Mouse (Mus musculus) CD8-positive naive resting alpha-beta T cell, adult 2 months (primary cell): ENCODE measurements around the gene Nsd1.
"Not testable (repeated sequence)": the region's sequence is repeated elsewhere in the genome, so short reads cannot be mapped to it uniquely, and the experiment has no call there.

Experiments used
- DNase-seq, 2 experiments: peaks; one replicate each; pipeline ENCODE4 v3.0.0; 2022; ENCODE audit warnings: low read depth in 2 of 2, low spot score in 2 of 2

Nsd1 gene

DNA sequence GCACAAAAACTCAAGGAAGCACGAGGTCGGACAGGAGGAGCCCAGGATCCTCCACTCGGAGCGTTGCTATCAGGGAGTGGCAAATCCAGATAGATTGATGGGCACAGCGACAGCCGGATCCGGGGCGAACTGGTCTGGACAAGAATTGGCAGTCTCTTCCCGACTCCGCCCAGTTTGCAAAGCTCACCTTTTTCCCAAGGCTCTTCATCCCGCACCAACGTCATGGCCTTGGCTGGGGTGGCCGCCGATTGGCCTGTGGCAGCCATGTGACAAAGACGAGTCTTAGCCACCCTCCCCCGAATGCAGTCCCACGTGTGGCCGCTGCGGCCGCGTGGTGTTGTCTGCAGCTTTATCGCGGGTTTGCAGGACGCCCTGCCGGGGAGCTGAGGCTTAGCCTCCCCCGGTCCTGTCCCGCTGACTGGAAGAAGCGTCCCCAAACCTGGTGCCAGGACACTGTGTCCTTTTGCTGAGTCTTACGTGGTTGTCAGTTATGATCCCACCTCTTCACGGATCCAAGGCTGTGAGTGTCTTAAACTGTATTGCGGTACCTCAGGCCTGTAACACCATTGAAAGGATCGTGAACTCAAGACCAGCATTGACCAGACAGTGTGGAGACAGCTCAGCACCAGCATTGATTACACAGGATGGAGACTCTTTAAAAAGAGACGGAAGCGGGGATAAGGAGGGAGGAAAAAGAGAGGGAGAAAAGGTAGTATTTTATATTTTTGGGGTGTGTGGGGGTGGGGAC lies 19.3 kb upstream of the Nsd1 start:
- DNase-seq: peak; percentile 87 to 90

- DNase-seq: no peak
Measured at GRCm38 (mm10) chr13:55191535-55191934, 18.0 kb upstream of the Nsd1 start.

GRCm38 (mm10) chr13:55202758-55203157 lies 6.8 kb upstream of the Nsd1 start:
- not testable (repeated sequence) for DNase-seq

DNA sequence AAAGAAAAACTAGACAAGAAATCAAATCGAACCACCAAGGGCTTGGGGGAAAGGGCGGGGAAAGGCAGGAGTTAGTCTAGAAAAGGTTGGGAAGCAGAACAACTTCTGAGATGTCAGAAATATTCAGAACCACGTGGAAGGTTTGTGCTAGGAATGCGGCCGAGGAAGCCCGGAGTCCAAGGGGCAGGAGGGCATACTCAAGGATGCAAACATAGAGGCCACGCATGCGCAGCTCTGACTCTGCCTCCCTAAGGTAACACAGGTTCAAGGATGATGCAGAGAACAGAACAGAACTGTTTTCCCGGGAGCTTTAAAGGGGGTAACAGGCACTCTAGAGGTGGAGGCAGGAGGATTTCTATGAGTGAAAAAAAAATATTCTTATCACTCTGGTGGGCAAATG lies 5.8 kb upstream of the Nsd1 start:
- DNase-seq: no peak

GRCm38 (mm10) chr13:55204667-55205389 lies 4.8 kb upstream of the Nsd1 start:
- no peak for DNase-seq

DNA sequence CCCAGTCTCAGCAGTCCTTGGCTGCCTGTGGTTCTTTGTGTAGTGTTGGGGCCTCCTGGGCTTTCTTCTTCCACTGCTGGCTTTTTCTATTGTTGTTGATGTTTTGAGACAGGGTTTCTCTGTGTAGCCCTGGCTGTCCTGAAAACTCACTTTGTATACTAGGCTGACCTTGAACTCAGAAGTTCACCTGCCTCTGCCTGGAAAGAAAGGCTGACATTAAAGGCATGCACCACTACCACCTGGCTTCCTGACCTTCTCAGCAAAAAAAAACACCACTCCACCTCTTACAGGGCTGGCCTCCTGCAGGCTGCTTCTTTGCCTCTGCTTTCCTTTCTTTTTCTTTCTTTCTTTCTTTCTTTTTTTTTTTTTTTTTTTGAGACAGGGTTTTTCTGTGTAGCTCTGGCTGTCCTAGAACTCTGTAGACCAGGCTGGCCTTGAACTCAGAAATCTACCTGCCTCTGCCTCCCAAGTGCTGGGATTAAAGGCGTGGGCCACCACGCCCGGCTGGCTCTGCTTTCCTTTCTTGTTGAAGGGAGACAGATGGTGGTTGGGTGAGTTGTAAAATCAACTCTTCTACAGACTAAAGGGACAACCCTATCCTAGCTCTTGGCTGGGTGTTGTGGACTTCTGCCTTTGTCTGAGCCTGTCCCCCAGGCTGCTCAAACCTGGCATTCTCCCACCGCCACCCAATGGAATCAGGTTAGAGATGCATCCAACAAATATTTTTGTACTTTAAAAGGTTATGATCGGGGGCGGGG lies 4.0 kb upstream of the Nsd1 start:
- no peak for DNase-seq

DNA sequence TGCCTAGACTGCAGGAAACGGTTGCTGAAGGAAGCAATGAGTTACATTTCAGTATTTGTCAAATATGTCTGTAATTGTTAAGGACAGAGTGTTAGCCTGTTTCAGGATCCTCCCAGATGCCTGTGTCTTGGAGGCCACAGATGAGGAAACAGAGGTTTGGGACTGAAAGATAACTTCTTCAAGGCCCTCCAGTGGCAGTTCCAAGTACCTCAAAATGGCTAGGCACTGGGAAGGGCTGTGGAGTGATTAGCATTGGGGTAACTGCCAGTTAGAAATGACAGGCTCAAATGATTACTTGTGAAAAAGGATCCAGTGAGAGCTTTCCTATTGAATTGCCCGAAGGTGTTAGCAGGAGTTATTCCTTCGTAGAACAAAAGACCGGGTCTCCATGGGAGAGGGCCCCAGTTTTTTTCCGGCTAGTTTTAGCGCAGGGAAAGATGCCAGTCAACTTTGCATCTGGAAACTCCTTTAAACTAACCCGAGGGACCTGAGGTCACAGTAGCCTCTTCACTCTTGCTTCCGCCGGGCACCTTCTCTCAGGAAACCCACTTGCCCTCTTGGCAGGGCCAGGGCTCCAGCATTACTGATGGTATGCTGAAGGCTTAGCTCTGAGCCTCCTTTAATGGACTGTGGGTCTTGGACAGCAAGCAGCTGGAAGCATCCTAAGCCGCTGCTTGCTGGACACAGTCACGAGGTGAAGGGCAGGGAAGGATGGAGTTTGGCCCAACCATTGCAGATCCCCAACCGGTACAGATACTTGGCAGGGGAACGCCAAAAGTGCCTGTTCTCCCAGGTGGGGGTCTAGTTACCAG lies 539 bp upstream of the Nsd1 start:
- DNase-seq: no peak

GRCm38 (mm10) chr13:55210193-55210970 lies 800 bp downstream of the Nsd1 start:
- DNase-seq: peak; percentile 4 to 7

GRCm38 (mm10) chr13:55210971-55211220 lies 1.3 kb downstream of the Nsd1 start:
- peak; percentile 76 for DNase-seq

- peak; percentile 75 to 77 for DNase-seq
Measured at GRCm38 (mm10) chr13:55211221-55212010, 1.8 kb downstream of the Nsd1 start.

GRCm38 (mm10) chr13:55212011-55212360 lies 2.4 kb downstream of the Nsd1 start:
- DNase-seq: peak; percentile 23 to 35

DNA sequence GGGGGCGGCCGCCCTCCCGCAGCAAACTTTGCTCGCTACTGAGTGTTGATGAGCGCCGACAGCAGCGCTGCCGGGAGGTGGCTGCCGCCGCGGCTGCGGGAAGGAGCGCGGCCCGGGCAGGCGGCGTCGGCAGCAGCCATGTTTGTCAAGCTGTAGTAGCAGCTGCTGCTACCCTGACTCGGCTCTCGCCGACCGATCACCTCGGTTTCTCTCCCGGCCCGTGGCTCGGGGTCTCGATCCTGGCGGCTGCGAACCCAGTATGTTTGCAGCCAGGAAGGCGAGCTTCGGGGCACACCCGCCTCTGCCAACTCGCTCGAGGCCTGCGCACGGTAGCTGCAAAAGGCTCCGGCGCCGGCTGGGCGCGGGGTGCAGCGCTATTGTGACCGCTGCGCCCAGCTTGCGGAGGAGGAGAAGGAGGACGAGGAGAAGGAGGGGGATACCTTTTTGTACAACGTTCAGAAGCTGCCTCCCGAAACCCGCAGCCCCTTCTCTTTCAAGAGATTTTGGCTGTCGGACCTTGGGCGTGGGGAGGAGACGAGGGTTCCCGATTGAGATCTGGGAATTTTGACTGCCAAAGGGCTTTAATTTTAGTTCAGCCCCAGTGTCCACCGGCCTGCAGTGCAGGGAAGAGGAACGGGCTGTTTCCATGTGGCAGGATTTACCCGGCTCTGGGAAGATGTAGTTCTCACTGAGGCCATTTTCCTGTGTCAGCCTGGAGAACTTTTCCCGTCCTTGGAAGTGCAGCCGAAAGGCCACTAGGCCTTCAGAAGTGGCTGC lies 3.0 kb downstream of the Nsd1 start:
- DNase-seq: peak; percentile 50

GRCm38 (mm10) chr13:55213138-55213806 lies 3.7 kb downstream of the Nsd1 start:
- no peak for DNase-seq

DNA sequence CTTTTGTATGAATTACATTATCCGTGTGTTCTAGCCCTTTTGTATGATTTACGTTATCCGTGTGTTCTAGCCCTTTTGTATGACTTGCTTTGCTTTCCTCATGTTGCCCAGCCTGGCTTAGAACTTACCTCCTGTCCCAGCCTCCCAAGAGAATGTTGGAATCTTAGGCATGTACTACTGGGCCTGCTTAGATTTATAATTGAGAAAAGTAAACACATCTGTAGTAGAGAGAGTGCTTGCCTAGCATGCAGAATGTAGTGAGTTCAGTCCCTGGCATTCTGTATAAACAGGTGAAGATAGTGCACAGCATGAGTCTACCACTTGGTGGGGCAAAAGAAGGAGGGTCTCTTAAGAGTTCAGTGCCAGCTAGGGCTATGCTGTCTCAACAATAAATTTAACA lies 14.8 kb downstream of the Nsd1 start:
- DNase-seq: no peak

DNA sequence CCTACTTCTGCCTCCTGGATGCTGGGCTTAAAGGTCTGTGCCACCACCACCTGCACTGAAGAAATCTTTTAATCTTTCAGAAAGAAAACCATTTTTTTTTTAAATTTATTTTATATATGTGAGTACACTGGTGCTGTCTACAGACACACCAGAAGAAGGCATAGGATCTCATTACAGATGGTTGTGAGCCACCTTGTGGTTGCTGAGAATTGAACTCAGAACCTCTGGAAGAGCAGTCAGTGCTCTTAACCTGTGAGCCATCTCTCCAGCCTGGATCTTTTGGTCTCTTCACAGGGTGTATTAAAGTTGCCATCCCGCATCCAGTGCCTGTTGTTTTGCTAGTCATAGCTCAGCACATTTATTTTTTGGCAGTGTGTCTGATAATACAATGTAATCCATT lies 21.1 kb downstream of the Nsd1 start:
- DNase-seq: peak in 1 of 2 experiments; percentile 6

GRCm38 (mm10) chr13:55243205-55243604 lies 33.6 kb downstream of the Nsd1 start:
- no peak for DNase-seq

DNA sequence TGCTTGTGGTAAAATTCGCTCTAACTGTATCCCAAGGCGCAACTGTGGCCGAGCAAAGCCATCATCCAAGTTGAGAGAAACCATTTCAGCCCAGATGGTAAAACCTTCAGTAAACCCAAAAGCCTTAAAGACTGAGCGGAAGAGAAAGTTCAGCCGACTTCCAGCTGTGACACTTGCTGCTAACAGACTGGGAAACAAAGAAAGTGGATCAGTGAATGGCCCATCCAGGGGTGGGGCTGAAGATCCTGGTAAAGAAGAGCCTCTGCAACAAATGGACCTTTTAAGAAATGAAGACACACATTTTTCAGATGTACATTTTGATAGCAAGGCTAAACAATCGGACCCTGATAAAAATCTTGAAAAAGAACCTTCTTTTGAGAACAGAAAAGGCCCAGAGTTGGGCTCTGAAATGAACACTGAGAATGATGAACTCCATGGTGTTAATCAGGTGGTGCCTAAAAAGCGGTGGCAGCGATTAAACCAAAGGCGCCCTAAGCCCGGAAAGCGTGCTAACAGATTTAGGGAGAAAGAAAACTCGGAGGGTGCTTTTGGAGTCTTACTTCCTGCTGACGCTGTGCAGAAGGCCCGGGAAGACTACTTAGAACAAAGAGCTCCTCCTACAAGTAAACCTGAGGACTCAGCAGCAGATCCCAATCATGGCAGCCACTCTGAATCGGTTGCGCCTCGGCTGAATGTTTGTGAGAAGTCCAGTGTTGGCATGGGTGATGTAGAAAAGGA lies 37.9 kb downstream of the Nsd1 start:
- DNase-seq: no peak

- no peak for DNase-seq
Measured at GRCm38 (mm10) chr13:55249246-55249645, 39.7 kb downstream of the Nsd1 start.
